Mouse (Mus musculus): Measurements from ENCODE around the gene Tnfrsf14. TPM values are rescaled to one million over a fixed set of nuclear protein-coding genes. Genes with fewer than 3 reads are reported as not detected.

The Tnfrsf14 gene
- polyA plus RNA-seq, 1 experiment from 2014 or later, result not detected

- Histone ChIP-seq H3K4me2 (ENCODE audit: low read depth, low read length) (no peak overlapping the region), H3K9ac (replicated peaks; ENCODE audit: low read depth, low read length) (no peak overlapping the region), H3K36me3 (ENCODE audit: control insufficient read depth, insufficient read depth, low read length) (no peaks in the 10 kb centered on the region), H3K27me3 (ENCODE audit: control insufficient read depth, insufficient read depth, low read length) (no peaks in the 10 kb centered on the region), H3K9me3 (ENCODE audit: control insufficient read depth, low read length) (no peaks in the 10 kb centered on the region), H3K4me3 (ENCODE audit: low read depth, low read length) (no peak overlapping the region), H3K4me1 (ENCODE audit: control insufficient read depth, insufficient read depth, low read length) (no peaks in the 10 kb centered on the region), H3K27ac (ENCODE audit: low read depth, low read length) (no peak overlapping the region)
- WGBS, result 95% methylated on average over 3 of the region's 3 CpGs
- no peak for ATAC-seq (ENCODE audit: low read depth)
Observed at GRCm38 (mm10) chr4:154913845-154914244, 14.5 kb downstream of the Tnfrsf14 start.

- H3K4me2 ChIP-seq (ENCODE audit: low read depth, low read length), result no peak overlapping the region
- no peaks in the 10 kb centered on the region for H3K9me3 ChIP-seq (ENCODE audit: control insufficient read depth, low read length)
- no peak overlapping the region for H3K4me3 ChIP-seq (ENCODE audit: low read depth, low read length)
- no peaks in the 10 kb centered on the region for H3K27me3 ChIP-seq (ENCODE audit: control insufficient read depth, insufficient read depth, low read length)
- H3K4me1 ChIP-seq (ENCODE audit: control insufficient read depth, insufficient read depth, low read length), result no peaks in the 10 kb centered on the region
- no peaks in the 10 kb centered on the region for H3K36me3 ChIP-seq (ENCODE audit: control insufficient read depth, insufficient read depth, low read length)
- 74% methylated on average over 2 of the region's 2 CpGs for WGBS
- no peak for ATAC-seq (ENCODE audit: low read depth)
- no peak overlapping the region for H3K9ac ChIP-seq (replicated peaks; ENCODE audit: low read depth, low read length)
- H3K27ac ChIP-seq (ENCODE audit: low read depth, low read length), result no peak overlapping the region
Observed at GRCm38 (mm10) chr4:154911644-154912043, 16.7 kb downstream of the Tnfrsf14 start.

- Histone ChIP-seq H3K27ac (ENCODE audit: low read depth, low read length) (no peak overlapping the region), H3K4me1 (ENCODE audit: control insufficient read depth, insufficient read depth, low read length) (no peaks in the 10 kb centered on the region), H3K4me3 (ENCODE audit: low read depth, low read length) (no peak overlapping the region), H3K27me3 (ENCODE audit: control insufficient read depth, insufficient read depth, low read length) (no peaks in the 10 kb centered on the region), H3K36me3 (ENCODE audit: control insufficient read depth, insufficient read depth, low read length) (no peaks in the 10 kb centered on the region), H3K4me2 (ENCODE audit: low read depth, low read length) (no peak overlapping the region), H3K9me3 (ENCODE audit: control insufficient read depth, low read length) (no peaks in the 10 kb centered on the region), H3K9ac (replicated peaks; ENCODE audit: low read depth, low read length) (no peak overlapping the region)
- WGBS, result 30% methylated on average over 15 of the region's 15 CpGs
- no peak for ATAC-seq (ENCODE audit: low read depth)
Observed at GRCm38 (mm10) chr4:154910606-154911522, 17.5 kb downstream of the Tnfrsf14 start.

- H3K9ac ChIP-seq (replicated peaks; ENCODE audit: low read depth, low read length), result no peak overlapping the region
- H3K36me3 ChIP-seq (ENCODE audit: control insufficient read depth, insufficient read depth, low read length), result no peaks in the 10 kb centered on the region
- no peaks in the 10 kb centered on the region for H3K27me3 ChIP-seq (ENCODE audit: control insufficient read depth, insufficient read depth, low read length)
- no peaks in the 10 kb centered on the region for H3K9me3 ChIP-seq (ENCODE audit: control insufficient read depth, low read length)
- 89% methylated on average over 5 of the region's 5 CpGs for WGBS
- H3K4me3 ChIP-seq (ENCODE audit: low read depth, low read length), result no peak overlapping the region
- peaks cover 3% of the 10 kb centered on the region; the same call in 1 of the 2 replicates for H3K4me1 ChIP-seq (ENCODE audit: control insufficient read depth, insufficient read depth, low read length)
- no peak overlapping the region for H3K4me2 ChIP-seq (ENCODE audit: low read depth, low read length)
- no peak overlapping the region for H3K27ac ChIP-seq (ENCODE audit: low read depth, low read length)
- ATAC-seq (ENCODE audit: low read depth), result no peak
Observed at GRCm38 (mm10) chr4:154908490-154908889, 19.9 kb downstream of the Tnfrsf14 start.

GRCm38 (mm10) chr4:154907833-154908232 lies 20.5 kb downstream of the Tnfrsf14 start:
- H3K4me2 ChIP-seq (ENCODE audit: low read depth, low read length), result no peak overlapping the region
- 51% methylated on average over 17 of the region's 17 CpGs for WGBS
- no peak overlapping the region for H3K27ac ChIP-seq (ENCODE audit: low read depth, low read length)
- H3K27me3 ChIP-seq (ENCODE audit: control insufficient read depth, insufficient read depth, low read length), result no peaks in the 10 kb centered on the region
- no peak overlapping the region for H3K9ac ChIP-seq (replicated peaks; ENCODE audit: low read depth, low read length)
- H3K36me3 ChIP-seq (ENCODE audit: control insufficient read depth, insufficient read depth, low read length), result no peaks in the 10 kb centered on the region
- H3K4me1 ChIP-seq (ENCODE audit: control insufficient read depth, insufficient read depth, low read length), result peaks cover 3% of the 10 kb centered on the region; the same call in 1 of the 2 replicates
- ATAC-seq (ENCODE audit: low read depth), result peak; percentile 68
- H3K4me3 ChIP-seq (ENCODE audit: low read depth, low read length), result no peak overlapping the region
- H3K9me3 ChIP-seq (ENCODE audit: control insufficient read depth, low read length), result no peaks in the 10 kb centered on the region

- no peaks in the 10 kb centered on the region for H3K9me3 ChIP-seq (ENCODE audit: control insufficient read depth, low read length)
- H3K4me2 ChIP-seq (ENCODE audit: low read depth, low read length), result peak overlapping the region; percentile 55
- H3K27me3 ChIP-seq (ENCODE audit: control insufficient read depth, insufficient read depth, low read length), result no peaks in the 10 kb centered on the region
- H3K27ac ChIP-seq (ENCODE audit: low read depth, low read length), result no peak overlapping the region
- peak; percentile 83 for ATAC-seq (ENCODE audit: low read depth)
- no peaks in the 10 kb centered on the region for H3K36me3 ChIP-seq (ENCODE audit: control insufficient read depth, insufficient read depth, low read length)
- WGBS, result 2% methylated on average over 16 of the region's 16 CpGs
- peak overlapping the region; percentile 21; the same call in 1 of the 2 replicates for H3K9ac ChIP-seq (replicated peaks; ENCODE audit: low read depth, low read length)
- peaks cover 3% of the 10 kb centered on the region; the same call in 1 of the 2 replicates for H3K4me1 ChIP-seq (ENCODE audit: control insufficient read depth, insufficient read depth, low read length)
- H3K4me3 ChIP-seq (ENCODE audit: low read depth, low read length), result peak overlapping the region; percentile 26
Observed at GRCm38 (mm10) chr4:154904185-154905071, 23.9 kb downstream of the Tnfrsf14 start.

GRCm38 (mm10) chr4:154902371-154902770 lies 26.0 kb downstream of the Tnfrsf14 start:
- H3K9me3 ChIP-seq (ENCODE audit: control insufficient read depth, low read length), result no peaks in the 10 kb centered on the region
- H3K27ac ChIP-seq (ENCODE audit: low read depth, low read length), result no peak overlapping the region
- peaks cover 16% of the 10 kb centered on the region for H3K4me1 ChIP-seq (ENCODE audit: control insufficient read depth, insufficient read depth, low read length)
- no peaks in the 10 kb centered on the region for H3K36me3 ChIP-seq (ENCODE audit: control insufficient read depth, insufficient read depth, low read length)
- H3K9ac ChIP-seq (replicated peaks; ENCODE audit: low read depth, low read length), result no peak overlapping the region
- ATAC-seq (ENCODE audit: low read depth), result no peak
- no peak overlapping the region for H3K4me3 ChIP-seq (ENCODE audit: low read depth, low read length)
- 89% methylated on average over 2 of the region's 2 CpGs for WGBS
- no peaks in the 10 kb centered on the region for H3K27me3 ChIP-seq (ENCODE audit: control insufficient read depth, insufficient read depth, low read length)
- H3K4me2 ChIP-seq (ENCODE audit: low read depth, low read length), result no peak overlapping the region

- WGBS, result 4% methylated on average over 43 of the region's 43 CpGs
- ATAC-seq (ENCODE audit: low read depth), result peak; percentile 96
- Histone ChIP-seq H3K4me2 (ENCODE audit: low read depth, low read length) (peak within 1 kb of the TSS; percentile 95), H3K27me3 (ENCODE audit: control insufficient read depth, insufficient read depth, low read length) (no peaks in the 10 kb centered on the region), H3K36me3 (ENCODE audit: control insufficient read depth, insufficient read depth, low read length) (no peaks in the 10 kb centered on the region), H3K4me1 (ENCODE audit: control insufficient read depth, insufficient read depth, low read length) (peaks cover 16% of the 10 kb centered on the region), H3K9me3 (ENCODE audit: control insufficient read depth, low read length) (no peaks in the 10 kb centered on the region), H3K9ac (replicated peaks; ENCODE audit: low read depth, low read length) (peak within 1 kb of the TSS; percentile 63), H3K4me3 (ENCODE audit: low read depth, low read length) (peak within 1 kb of the TSS; percentile 61), H3K27ac (ENCODE audit: low read depth, low read length) (peak within 1 kb of the TSS; percentile 60; the same call in 1 of the 2 replicates)
Observed at GRCm38 (mm10) chr4:154898506-154899446, 29.6 kb downstream of the Tnfrsf14 start, which contains the start of gene Fam213b. Fam213b (minus strand) TSS chr4:154899135.
